Mouse (Mus musculus) common myeloid progenitor, adult 5-6 weeks (primary cell): Measurements from ENCODE around the gene Olfr129. TPM values are rescaled to one million over a fixed set of nuclear protein-coding genes. Genes with fewer than 3 reads are reported as not detected.

Source experiments
- ATAC-seq: replicated peaks from 2 replicates; pipeline ENCODE4 v1.8.0; 2016; ENCODE audit warnings: low read depth, mild to moderate bottlenecking, moderate TSS enrichment, inconsistent platforms; ENCODE audit not compliant: poor library complexity, severe bottlenecking
- total RNA-seq: library from RNA; stranded (forward); fragments of 200-1000, 187-1606 nt; gene quantifications from 2 replicates; pipeline ENCODE4 v1.2.3, GENCODE M21; 2017

Gene Olfr129
- total RNA-seq = not detected in 2 replicates

- ATAC-seq = no peak
Measured at GRCm38 (mm10) chr17:38059979-38060378, at the start of gene Olfr129. Gene Olfr129, minus strand, starts transcription at chr17:38060079.

DNA sequence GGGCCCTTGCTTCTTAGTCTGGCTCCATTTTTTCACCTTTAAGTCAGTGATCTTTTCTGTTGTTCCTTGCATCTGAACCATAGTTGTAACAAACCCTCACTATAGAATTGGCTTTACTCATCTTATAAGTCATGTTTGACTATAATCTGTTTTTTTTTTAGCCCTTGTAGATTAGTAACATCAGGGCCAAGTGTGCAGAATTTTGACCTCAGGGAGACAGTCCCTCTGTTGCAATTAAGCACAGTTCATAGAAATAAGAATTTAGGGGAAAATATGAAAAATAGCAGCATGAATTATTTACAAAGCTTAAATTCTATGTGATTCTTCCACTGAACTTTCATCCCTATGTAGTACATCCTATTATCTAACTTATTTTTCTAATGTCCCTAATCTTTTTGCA, 28.7 kb upstream of the Olfr129 start, which contains the start of gene Olfr131:
TSS of gene Olfr131 (minus strand) at position 101 of the 400 bp plus-strand sequence.
- no peak for ATAC-seq

DNA sequence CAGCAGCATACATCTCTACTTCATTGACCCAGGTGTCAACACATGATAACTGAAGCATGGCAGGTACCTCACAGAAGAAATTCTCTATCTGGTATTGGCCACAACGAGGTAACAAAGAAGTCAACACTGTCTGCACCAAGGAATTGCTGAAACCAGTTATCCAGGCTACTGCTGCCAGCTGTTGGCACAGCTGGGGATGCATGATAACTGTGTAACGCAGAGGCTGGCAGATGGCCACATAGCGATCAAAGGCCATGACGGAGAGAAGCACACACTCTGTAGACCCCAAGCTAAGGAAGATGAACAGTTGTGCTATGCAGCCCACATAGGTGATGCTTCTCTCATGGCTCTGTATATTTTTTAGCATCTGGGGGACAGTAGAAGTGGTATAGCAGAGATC, 22.5 kb upstream of the Olfr129 start:
- ATAC-seq = no peak

- no peak for ATAC-seq
Measured at GRCm38 (mm10) chr17:38063621-38064020, 3.7 kb upstream of the Olfr129 start, which contains the start of gene Olfr130. Gene Olfr130, plus strand, starts transcription at chr17:38063921.

DNA sequence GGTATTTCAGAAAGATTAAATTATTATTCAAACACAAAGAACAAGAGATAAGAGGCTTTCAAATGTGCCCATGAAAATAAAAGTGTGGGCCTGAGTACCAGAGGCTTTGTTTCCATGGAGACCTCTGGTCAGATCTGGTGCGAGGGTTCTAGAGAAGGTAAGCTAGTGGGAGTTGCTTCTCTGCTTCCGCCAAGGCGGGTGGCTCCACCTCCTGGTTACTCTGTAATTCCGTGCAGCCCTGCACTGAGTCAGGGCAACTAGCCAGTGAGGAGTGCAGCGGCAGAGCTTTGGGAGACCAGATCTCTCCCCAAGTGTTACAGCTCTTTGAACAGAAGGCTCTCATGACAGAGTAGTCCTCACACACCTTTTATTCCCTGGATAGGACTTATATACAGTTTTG, 33.6 kb downstream of the Olfr129 start:
- no peak for ATAC-seq

DNA sequence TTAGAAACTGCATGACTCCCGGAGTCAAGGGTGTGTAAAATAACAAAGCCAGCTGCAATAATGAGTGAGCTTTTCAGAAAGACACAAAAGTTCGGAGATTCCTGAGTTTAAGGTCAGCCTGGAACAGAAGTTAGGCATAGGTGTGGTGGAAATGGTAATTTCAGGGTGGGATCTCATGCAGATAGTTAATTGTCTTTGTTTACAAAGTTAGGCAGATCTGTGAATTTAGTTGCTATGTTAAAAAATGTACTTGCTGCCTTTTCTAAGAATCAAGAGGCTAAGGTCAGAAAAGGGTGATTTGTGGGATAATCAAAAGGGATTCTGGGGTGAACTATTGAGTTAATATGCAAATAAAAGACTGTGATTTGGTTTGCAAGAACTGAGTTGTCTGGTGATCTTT, 43.5 kb downstream of the Olfr129 start:
- no peak for ATAC-seq

DNA sequence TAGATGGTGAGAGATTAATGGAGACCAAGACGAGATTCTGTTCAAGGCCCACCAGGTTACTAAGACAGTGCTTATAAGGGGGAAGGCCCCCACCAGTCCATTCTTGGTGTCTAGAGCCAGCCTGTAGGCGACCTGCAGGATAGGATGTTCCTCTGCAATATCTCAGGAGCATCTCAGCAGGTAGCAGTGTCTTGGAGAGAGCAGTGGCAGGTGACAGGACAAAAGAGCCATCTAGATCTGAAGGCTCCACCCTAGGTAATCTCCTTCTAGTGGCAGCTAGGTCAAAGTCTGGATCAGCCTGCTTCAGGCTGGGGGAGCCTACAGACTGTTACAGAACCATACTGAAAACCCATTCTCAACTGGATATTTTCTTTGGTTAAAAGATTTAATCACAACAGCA, 54.9 kb downstream of the Olfr129 start:
- ATAC-seq = no peak

Other genes with a start within 250 kb of the Olfr129 start
- gene Olfr125, start 227.1 kb downstream of the Olfr129 start, total RNA-seq = not detected in 2 replicates
- gene Olfr126, start 212.6 kb downstream of the Olfr129 start, total RNA-seq = not detected in 2 replicates
- not detected in 2 replicates for gene Olfr127, start 159.6 kb downstream of the Olfr129 start, total RNA-seq
- not detected in 2 replicates for gene Olfr128, start 139.5 kb downstream of the Olfr129 start, total RNA-seq
- not detected in 2 replicates for gene Olfr761, start 107.0 kb downstream of the Olfr129 start, total RNA-seq
- not detected in 2 replicates for gene Olfr130, start 3.8 kb upstream of the Olfr129 start, total RNA-seq
- gene Olfr131, start 28.6 kb upstream of the Olfr129 start, total RNA-seq = not detected in 2 replicates
- gene Olfr132, start 74.4 kb upstream of the Olfr129 start, total RNA-seq = not detected in 2 replicates
- not detected in 2 replicates for gene Olfr133, start 85.2 kb upstream of the Olfr129 start, total RNA-seq
- gene Olfr134, start 111.3 kb upstream of the Olfr129 start, total RNA-seq = not detected in 2 replicates
- not detected in 2 replicates for gene Olfr135, start 144.3 kb upstream of the Olfr129 start, total RNA-seq
- not detected in 2 replicates for gene Olfr138, start 201.0 kb upstream of the Olfr129 start, total RNA-seq
- gene Olfr137, start 247.5 kb upstream of the Olfr129 start, total RNA-seq = not detected in 2 replicates